Mouse (Mus musculus) CH12.LX (cell line): Measurements from ENCODE around the gene Itgb3bp. TPM values are rescaled to one million over a fixed set of nuclear protein-coding genes. Genes with fewer than 3 reads are reported as not detected.

Experiments
- DNase-seq: peaks from one replicate; pipeline ENCODE4 v3.0.0-alpha.2; 2013; ENCODE audit errors: extremely low read depth
- H3K27ac ChIP-seq: 2 replicates; pipeline ENCODE4 v1.5.1; 2012; ENCODE audit warnings: low read depth, mild to moderate bottlenecking, control low read depth, moderate library complexity; ENCODE audit not compliant: insufficient read depth
- H3K27me3 ChIP-seq: replicated peaks from 2 replicates; pipeline ENCODE3; 2012; ENCODE audit warnings: inconsistent platforms
- H3K36me3 ChIP-seq, 2 experiments: replicated peaks in 1 of 2; 2 replicates each; pipeline versions ENCODE3 to v1.6.1; 2012; ENCODE audit warnings: inconsistent platforms in 1 of 2, low read length in 1 of 2, mild to moderate bottlenecking in 1 of 2, mixed read lengths in 1 of 2, moderate library complexity in 1 of 2; ENCODE audit not compliant: control insufficient read depth in 1 of 2, insufficient read depth in 1 of 2
- H3K4me1 ChIP-seq, 2 experiments: 2 replicates each; pipeline ENCODE4 v1.6.1; 2012; ENCODE audit warnings: inconsistent platforms in 1 of 2, moderate library complexity in 1 of 2; ENCODE audit not compliant: insufficient read depth in 2 of 2, control insufficient read depth in 1 of 2
- H3K4me2 ChIP-seq: 2 replicates; pipeline ENCODE4 v1.6.1; 2012; ENCODE audit warnings: low read depth, mild to moderate bottlenecking, control low read depth; ENCODE audit not compliant: poor library complexity, insufficient read depth, severe bottlenecking
- H3K4me3 ChIP-seq, 3 experiments: fragments of 150-350 bp in 1 of 3; sonication (generic) in 1 of 3; replicated peaks in 1 of 3; 2 replicates each; pipeline versions ENCODE3 to v1.5.1; 2011 to 2012; ENCODE audit warnings: low read depth in 2 of 3, low read length in 2 of 3, mild to moderate bottlenecking in 2 of 3, moderate library complexity in 2 of 3, control low read depth in 1 of 3, improper control_type of control experiment in 1 of 3, inconsistent platforms in 1 of 3, mixed read lengths in 1 of 3; ENCODE audit not compliant: poor library complexity in 1 of 3
- H3K79me2 ChIP-seq: replicated peaks from 2 replicates; pipeline ENCODE4 v1.6.1; 2012; ENCODE audit warnings: mild to moderate bottlenecking, moderate library complexity; ENCODE audit not compliant: control insufficient read depth, poor library complexity, insufficient read depth, severe bottlenecking; ENCODE audit errors: extremely low read depth
- H3K9ac ChIP-seq: 2 replicates; pipeline ENCODE4 v1.6.1; 2012; ENCODE audit warnings: low read depth, mild to moderate bottlenecking, control low read depth, moderate library complexity; ENCODE audit not compliant: insufficient read depth
- H3K9me3 ChIP-seq: replicated peaks from 2 replicates; pipeline ENCODE3; 2012; ENCODE audit warnings: low read length, inconsistent platforms, mixed read lengths
- BHLHE40 ChIP-seq: IDR thresholded peaks from 2 replicates; pipeline ENCODE4 v1.6.1; 2011; ENCODE audit warnings: mild to moderate bottlenecking, low read depth, low read length, improper control_type of control experiment
- CHD1 ChIP-seq: IDR thresholded peaks from 2 replicates; pipeline ENCODE4 v1.6.1; 2012; ENCODE audit warnings: low read depth, low read length, improper control_type of control experiment, inconsistent platforms
- CTCF ChIP-seq, 2 experiments: IDR thresholded peaks in 1 of 2; conservative IDR thresholded peaks in 1 of 2; 2 replicates each; pipeline ENCODE4 v1.5.1; 2011 to 2012; ENCODE audit warnings: low read depth in 2 of 2, low read length in 2 of 2, improper control_type of control experiment in 1 of 2, inconsistent platforms in 1 of 2, mild to moderate bottlenecking in 1 of 2, moderate library complexity in 1 of 2
- E2F4 ChIP-seq: IDR thresholded peaks from 2 replicates; pipeline ENCODE4 v1.6.1; 2011; ENCODE audit warnings: low read depth, low read length, improper control_type of control experiment; ENCODE audit not compliant: insufficient replicate concordance
- ELF1 ChIP-seq: IDR thresholded peaks from 2 replicates; pipeline ENCODE4 v1.6.1; 2014; ENCODE audit warnings: low read depth, mild to moderate bottlenecking, inconsistent platforms, low read length, improper control_type of control experiment
- EP300 ChIP-seq: IDR thresholded peaks from 2 replicates; pipeline ENCODE4 v1.6.1; 2011; ENCODE audit warnings: low read length, improper control_type of control experiment
- ETS1 ChIP-seq: conservative IDR thresholded peaks from 2 replicates; pipeline ENCODE4 v1.6.1; 2012; ENCODE audit warnings: low read depth, mild to moderate bottlenecking, inconsistent platforms, low read length, improper control_type of control experiment, moderate library complexity
- IRF4 ChIP-seq: IDR thresholded peaks from 2 replicates; pipeline ENCODE4 v1.6.1; 2014; ENCODE audit warnings: low read depth, mild to moderate bottlenecking, inconsistent platforms, low read length, improper control_type of control experiment
- JUN ChIP-seq: IDR thresholded peaks from 2 replicates; pipeline ENCODE4 v1.6.1; 2011; ENCODE audit warnings: low read depth, mild to moderate bottlenecking, low read length, improper control_type of control experiment, moderate library complexity; ENCODE audit not compliant: insufficient read depth
- JUND ChIP-seq: conservative IDR thresholded peaks from 2 replicates; pipeline ENCODE4 v1.6.1; 2011; ENCODE audit warnings: low read depth, low read length, improper control_type of control experiment
- MAFK ChIP-seq: IDR thresholded peaks from 2 replicates; pipeline ENCODE4 v1.6.1; 2011; ENCODE audit warnings: low read length, improper control_type of control experiment; ENCODE audit not compliant: insufficient replicate concordance
- MAX ChIP-seq: IDR thresholded peaks from 2 replicates; pipeline ENCODE4 v1.6.1; 2011; ENCODE audit warnings: low read length, improper control_type of control experiment
- MAZ ChIP-seq: IDR thresholded peaks from 2 replicates; pipeline ENCODE4 v1.6.1; 2012; ENCODE audit warnings: low read depth, mild to moderate bottlenecking, inconsistent platforms, low read length, improper control_type of control experiment, moderate library complexity
- MEF2A ChIP-seq: IDR thresholded peaks from 2 replicates; pipeline ENCODE4 v1.6.1; 2014; ENCODE audit warnings: low read depth, mild to moderate bottlenecking, inconsistent platforms, low read length, improper control_type of control experiment, borderline replicate concordance
- MXI1 ChIP-seq: IDR thresholded peaks from 2 replicates; pipeline ENCODE4 v1.6.1; 2011; ENCODE audit warnings: mild to moderate bottlenecking, low read depth, low read length, improper control_type of control experiment
- MYC ChIP-seq: IDR thresholded peaks from 2 replicates; pipeline ENCODE4 v1.6.1; 2011; ENCODE audit warnings: low read depth, mild to moderate bottlenecking, improper control_type of control experiment, low read length
- NELFE ChIP-seq: IDR thresholded peaks from 2 replicates; pipeline ENCODE4 v1.6.1; 2011; ENCODE audit warnings: low read depth, low read length, improper control_type of control experiment
- NRF1 ChIP-seq: IDR thresholded peaks from 2 replicates; pipeline ENCODE4 v1.6.1; 2014; ENCODE audit warnings: low read depth, mild to moderate bottlenecking, inconsistent platforms, low read length, improper control_type of control experiment, moderate library complexity
- PAX5 ChIP-seq: IDR thresholded peaks from 2 replicates; pipeline ENCODE4 v1.6.1; 2012; ENCODE audit warnings: low read length, inconsistent platforms, mixed read lengths
- POLR2A ChIP-seq: IDR thresholded peaks from 2 replicates; pipeline ENCODE4 v1.6.1; 2011; ENCODE audit warnings: low read depth, mild to moderate bottlenecking, improper control_type of control experiment, low read length
- RAD21 ChIP-seq: IDR thresholded peaks from 2 replicates; pipeline ENCODE4 v1.6.1; 2011; ENCODE audit warnings: low read depth, mild to moderate bottlenecking, low read length, improper control_type of control experiment, moderate library complexity
- RCOR1 ChIP-seq: conservative IDR thresholded peaks from 2 replicates; pipeline ENCODE4 v1.6.1; 2012; ENCODE audit warnings: low read depth, mild to moderate bottlenecking, inconsistent platforms, low read length, improper control_type of control experiment
- SMC3 ChIP-seq: IDR thresholded peaks from 2 replicates; pipeline ENCODE4 v1.6.1; 2011; ENCODE audit warnings: low read depth, low read length, improper control_type of control experiment
- TBP ChIP-seq: conservative IDR thresholded peaks from 2 replicates; pipeline ENCODE4 v1.6.1; 2011; ENCODE audit warnings: low read depth, low read length, improper control_type of control experiment
- UBTF ChIP-seq: IDR thresholded peaks from 2 replicates; pipeline ENCODE4 v1.6.1; 2012; ENCODE audit warnings: low read depth, mild to moderate bottlenecking, inconsistent platforms, low read length, improper control_type of control experiment, moderate library complexity
- ZC3H11A ChIP-seq: IDR thresholded peaks from 2 replicates; pipeline ENCODE4 v1.6.1; 2012; ENCODE audit warnings: low read depth, mild to moderate bottlenecking, inconsistent platforms, low read length, improper control_type of control experiment
- ZMIZ1 ChIP-seq: IDR thresholded peaks from 2 replicates; pipeline ENCODE4 v1.6.1; 2012; ENCODE audit warnings: low read depth, mild to moderate bottlenecking, inconsistent platforms, low read length, improper control_type of control experiment
- ZNF384 ChIP-seq: IDR thresholded peaks from 2 replicates; pipeline ENCODE4 v1.6.1; 2012; ENCODE audit warnings: low read depth, low read length, improper control_type of control experiment, inconsistent platforms
- dilution Hi-C: fragments of 300-500 bp; cut with MboI; formaldehyde crosslinking; loops from 2 replicates; pipeline ENCODE4 v1.14.3; 2020; ENCODE audit warnings: low sequenced_read_pairs; ENCODE audit not compliant: extremely low pct_unique_long_range_greater_than_20kb, extremely low pct_ligation_motif_present
- in situ Hi-C: fragments of 300-500 bp; cut with MboI; formaldehyde crosslinking; loops from 3 replicates; pipeline ENCODE4 v1.14.3; 2019; ENCODE audit warnings: low sequenced_read_pairs, low pct_ligation_motif_present, low pct_unique_long_range_greater_than_20kb, mixed read lengths
- polyA plus RNA-seq: library from polyadenylated mRNA; unstranded; fragments of >175 nt; gene quantifications from 2 replicates; pipeline ENCODE4 v1.2.1, GENCODE M21; 2012; ENCODE audit warnings: low read depth; ENCODE audit not compliant: insufficient read length
- total RNA-seq, 2 experiments: library from RNA; depleted of rRNA; stranded (reverse); fragments of 300-350 nt in 1 of 2; fragments of >200 nt in 1 of 2; gene quantifications; 2 replicates each; pipeline ENCODE4 v1.2.3; 2012 to 2014

Itgb3bp gene
- total and polyA plus RNA-seq, 3 experiments, result 9.9 to 29.1 (median 22.0) TPM

GRCm38 (mm10) chr4:99941655-99942414 is 12.2 kb upstream of the Itgb3bp start:
- Histone ChIP-seq H3K27me3 (no peaks in the 10 kb centered on the region), H3K36me3 (peaks cover 0 to 41% of the 10 kb centered on the region in 2 experiments), H3K9ac (peak overlapping the region; percentile 57), H3K4me2 (peak overlapping the region; percentile 62), H3K27ac (no peak overlapping the region), H3K79me2 (no peaks in the 10 kb centered on the region), H3K4me3 (peak overlapping the region; percentile 5 to 32 (median 18)), H3K9me3 (no peaks in the 10 kb centered on the region), H3K4me1 (peaks cover 24 to 98% of the 10 kb centered on the region in 2 experiments)
- TF ChIP-seq MAX (no peak), JUND (peak; percentile 63; the same call in 1 of the 2 replicates), CHD1 (no peak), NRF1 (no peak), ELF1 (no peak), MYC (no peak), MEF2A (peak; percentile 25; the same call in 1 of the 2 replicates), MAZ (no peak), NELFE (no peak), RCOR1 (no peak), MXI1 (no peak), IRF4 (peak; percentile 58; the same call in 1 of the 2 replicates), ZC3H11A (no peak), ZMIZ1 (no peak), EP300 (no peak), POLR2A (no peak), CTCF (conservative IDR thresholded peaks at IDR 0.05 in 1 of 2, IDR thresholded peaks at IDR 0.05 in 1 of 2; ENCODE audit: low read depth in 2 of 2, low read length in 2 of 2) (peak in 1 of 2 experiments; percentile 68; a peak in 2 of 4 replicates), SMC3 (peak; percentile 41), RAD21 (peak; percentile 56), TBP (no peak), ETS1 (peak; percentile 70), BHLHE40 (peak; percentile 81), ZNF384 (no peak), MAFK (no peak), PAX5 (no peak), JUN (peak; percentile 71), E2F4 (no peak), UBTF (no peak)
- in situ Hi-C loops (no loop called here), dilution Hi-C loops (no loop called here)
- DNase-seq, result peak; percentile 81
